Mouse (Mus musculus) erythroblast, embryonic 14.5 days (primary cell): Measurements from ENCODE around the gene Fancc.

ENCODE experiments used
- GATA1 ChIP-seq: IDR thresholded peaks from 2 replicates; pipeline ENCODE4 v1.6.1; 2012; ENCODE audit warnings: low read length, inconsistent platforms, mixed read lengths
- TAL1 ChIP-seq: IDR thresholded peaks from 3 replicates; pipeline ENCODE4 v1.6.1; 2012; ENCODE audit warnings: low read length, inconsistent platforms, mixed read lengths

DNA sequence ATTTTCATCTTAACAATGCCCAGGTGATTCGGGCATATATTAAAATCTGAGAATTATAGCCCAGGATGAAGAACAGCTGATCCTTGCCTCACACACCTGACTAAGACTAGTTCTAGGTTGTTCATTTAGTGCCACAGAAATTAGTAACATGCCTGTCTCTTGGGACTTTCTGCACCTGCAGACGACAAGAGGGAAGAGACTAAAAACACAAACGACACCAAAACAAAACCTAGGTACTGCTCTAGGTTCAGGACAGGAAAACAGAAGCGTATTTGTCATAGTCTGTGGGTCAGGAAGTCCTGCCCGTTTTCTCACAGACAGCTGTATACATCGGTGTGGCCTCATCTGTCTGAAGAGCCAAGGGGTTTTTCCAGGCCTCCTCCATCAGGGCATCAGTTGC lies 51.7 kb downstream of the Fancc start:
- no peak for TF ChIP-seq TAL1
- TF ChIP-seq GATA1: no peak
